Mouse (Mus musculus) spleen, adult 2 months (tissue): ENCODE data around the gene Rnasek.

Experiments used
- CTCF ChIP-seq: fragments of 200-500 bp; IDR thresholded peaks from 2 replicates; pipeline ENCODE4 v1.5.1; 2011; ENCODE audit warnings: mild to moderate bottlenecking, inconsistent platforms; ENCODE audit not compliant: insufficient read depth, insufficient read length, insufficient replicate concordance; ENCODE audit errors: extremely low read depth
- POLR2A ChIP-seq: fragments of 200-500 bp; IDR thresholded peaks from 2 replicates; pipeline ENCODE4 v1.6.1; 2011; ENCODE audit warnings: low read depth, low read length, inconsistent platforms

DNA sequence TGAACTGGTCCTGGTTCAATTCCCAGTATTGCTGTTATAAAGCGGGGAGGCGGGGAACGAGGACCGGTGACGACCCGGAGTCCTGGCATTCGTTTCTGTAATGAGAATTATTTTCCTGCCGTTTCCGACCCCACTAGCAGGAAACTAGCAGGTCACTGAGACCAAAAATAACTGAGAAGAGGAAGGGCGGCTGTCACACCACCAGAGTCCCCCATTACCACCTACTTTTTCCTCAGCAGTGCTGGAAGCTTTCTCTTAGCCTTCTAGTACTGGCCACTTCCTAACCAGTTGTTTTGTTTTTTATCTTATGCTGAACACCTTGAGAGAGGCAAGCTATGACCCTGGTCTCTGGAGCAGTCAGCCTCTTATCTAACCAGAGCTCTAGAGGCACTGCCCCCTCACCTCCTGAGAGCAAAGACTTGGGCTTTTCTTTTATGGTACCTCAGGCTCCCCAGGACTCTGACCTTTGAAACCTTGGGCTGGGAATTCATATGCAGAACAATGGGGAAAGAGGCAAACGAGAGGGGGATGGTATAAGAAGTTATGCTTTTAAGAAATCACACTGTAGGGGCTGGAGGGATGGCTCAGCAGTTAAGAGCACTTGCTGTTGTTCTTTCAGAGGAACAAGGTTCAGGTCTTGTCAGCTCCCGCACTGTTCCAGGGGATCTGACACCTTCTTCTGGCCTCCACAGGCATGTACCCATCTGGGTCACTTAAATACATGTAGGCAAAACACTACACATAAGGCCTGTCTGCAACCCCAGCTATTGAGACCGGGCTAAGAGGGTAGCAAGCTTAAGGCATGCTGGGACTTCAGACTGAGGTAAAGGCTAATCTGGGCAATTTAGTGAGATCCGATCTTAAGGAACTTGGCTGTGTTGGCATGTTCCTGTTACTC, 17.8 kb downstream of the Rnasek start:
- TF ChIP-seq CTCF (no peak), POLR2A (no peak)
